Mouse (Mus musculus) cortical plate, adult 2 months (tissue): ENCODE measurements around the gene Psors1c2. TPM values are rescaled to one million over a fixed set of nuclear protein-coding genes. Genes with fewer than 3 reads are reported as not detected.

Experiments
- H3K27ac ChIP-seq: fragments of 200-500 bp; 2 replicates; pipeline ENCODE4 v1.5.1; 2012; ENCODE audit warnings: low read length, control low read depth, inconsistent platforms; ENCODE audit not compliant: insufficient read depth
- H3K4me1 ChIP-seq: fragments of 200-500 bp; 2 replicates; pipeline ENCODE4 v1.6.1; 2011; ENCODE audit warnings: low read length; ENCODE audit not compliant: control insufficient read depth, insufficient read depth
- H3K4me3 ChIP-seq: fragments of 200-500 bp; 2 replicates; pipeline ENCODE4 v1.5.1; 2011; ENCODE audit warnings: mild to moderate bottlenecking, low read length, control low read depth; ENCODE audit not compliant: insufficient read depth
- CTCF ChIP-seq: fragments of 200-500 bp; IDR thresholded peaks from 2 replicates; pipeline ENCODE4 v1.5.1; 2011; ENCODE audit warnings: mild to moderate bottlenecking, control low read depth, low read length; ENCODE audit not compliant: insufficient read depth; ENCODE audit errors: extremely low read depth
- POLR2A ChIP-seq: fragments of 200-500 bp; IDR thresholded peaks from 2 replicates; pipeline ENCODE4 v1.6.1; 2011; ENCODE audit warnings: mild to moderate bottlenecking, low read length, control low read depth; ENCODE audit not compliant: insufficient read depth; ENCODE audit errors: extremely low read depth
- polyA plus RNA-seq: library from polyadenylated mRNA; depleted of rRNA; stranded (reverse); fragments of >200 nt; gene quantifications from 2 replicates; pipeline ENCODE4 v1.2.3, GENCODE M21; 2012

The Psors1c2 gene
- polyA plus RNA-seq, 1 experiment: 1.2 TPM

GRCm38 (mm10) chr17:35515911-35516640 is 16.9 kb upstream of the Psors1c2 start:
- TF ChIP-seq CTCF (no peak), POLR2A (no peak)
- H3K4me1 ChIP-seq: no peaks in the 10 kb centered on the region
- H3K27ac ChIP-seq: no peak overlapping the region
- H3K4me3 ChIP-seq: peak overlapping the region; percentile 52

- Histone ChIP-seq H3K4me3 (peak within 1 kb of the TSS; percentile 52), H3K4me1 (no peaks in the 10 kb centered on the region), H3K27ac (no peak within 1 kb of the TSS)
- TF ChIP-seq CTCF: no peak
- TF ChIP-seq POLR2A: no peak
Observed at GRCm38 (mm10) chr17:35516652-35517500, 16.1 kb upstream of the Psors1c2 start, which contains the start of the genes Tcf19 and Cchcr1. Gene Tcf19 (minus strand): TSS chr17:35516824. Gene Cchcr1 (plus strand): TSS chr17:35517100.

GRCm38 (mm10) chr17:35517526-35517925 is 15.5 kb upstream of the Psors1c2 start:
- TF ChIP-seq CTCF: no peak
- no peak for TF ChIP-seq POLR2A
- no peak overlapping the region for H3K27ac ChIP-seq
- H3K4me3 ChIP-seq: peak overlapping the region; percentile 52; the same call in 1 of the 2 replicates
- no peaks in the 10 kb centered on the region for H3K4me1 ChIP-seq

GRCm38 (mm10) chr17:35524354-35524753 is 8.6 kb upstream of the Psors1c2 start:
- H3K4me3 ChIP-seq: no peak overlapping the region
- TF ChIP-seq CTCF: no peak
- no peak for TF ChIP-seq POLR2A
- H3K4me1 ChIP-seq: no peaks in the 10 kb centered on the region
- no peak overlapping the region for H3K27ac ChIP-seq

- H3K4me1 ChIP-seq: no peaks in the 10 kb centered on the region
- no peak overlapping the region for H3K4me3 ChIP-seq
- TF ChIP-seq CTCF (no peak), POLR2A (no peak)
- no peak overlapping the region for H3K27ac ChIP-seq
Observed at GRCm38 (mm10) chr17:35526644-35527043, 6.4 kb upstream of the Psors1c2 start.

- Histone ChIP-seq H3K4me3 (no peak overlapping the region), H3K27ac (no peak overlapping the region), H3K4me1 (0 out of 2 replicates have a peak, but pooled peaks cover 1% of the 10 kb centered on the region)
- no peak for TF ChIP-seq CTCF
- TF ChIP-seq POLR2A: no peak
Observed at GRCm38 (mm10) chr17:35532360-35532759, 641 bp upstream of the Psors1c2 start.

GRCm38 (mm10) chr17:35534343-35534742 is 1.3 kb downstream of the Psors1c2 start:
- TF ChIP-seq CTCF: peak; percentile 94
- TF ChIP-seq POLR2A: no peak
- no peak overlapping the region for H3K4me3 ChIP-seq
- H3K27ac ChIP-seq: no peak overlapping the region
- 0 out of 2 replicates have a peak, but pooled peaks cover 1% of the 10 kb centered on the region for H3K4me1 ChIP-seq

GRCm38 (mm10) chr17:35537421-35537820 is 4.4 kb downstream of the Psors1c2 start:
- H3K27ac ChIP-seq: no peak overlapping the region
- 0 out of 2 replicates have a peak, but pooled peaks cover 1% of the 10 kb centered on the region for H3K4me1 ChIP-seq
- H3K4me3 ChIP-seq: no peak overlapping the region
- no peak for TF ChIP-seq CTCF
- TF ChIP-seq POLR2A: no peak

- no peak overlapping the region for H3K27ac ChIP-seq
- no peak overlapping the region for H3K4me3 ChIP-seq
- TF ChIP-seq CTCF: no peak
- TF ChIP-seq POLR2A: no peak
- 0 out of 2 replicates have a peak, but pooled peaks cover 1% of the 10 kb centered on the region for H3K4me1 ChIP-seq
Observed at GRCm38 (mm10) chr17:35538476-35538875, 5.5 kb downstream of the Psors1c2 start.
